Mouse (Mus musculus) forebrain, embryonic 14.5 days (tissue): Measurements from ENCODE around the gene Mlc1. TPM values are rescaled to one million over a fixed set of nuclear protein-coding genes. Genes with fewer than 3 reads are reported as not detected.

Source experiments
- ATAC-seq: fragments of 200-750 bp; cut with Nextera tagmentation; 2 replicates; pipeline ENCODE4 v1.8.0; 2017; ENCODE audit warnings: mild to moderate bottlenecking, moderate library complexity
- DNase-seq: peaks from one replicate; pipeline ENCODE4 v3.0.0-alpha.2; 2015; ENCODE audit warnings: low spot score
- H3K27ac ChIP-seq: fragments of 300-500 bp; sonication (generic); 2 replicates; pipeline ENCODE4 v1.5.1; 2014; ENCODE audit warnings: low read depth, mild to moderate bottlenecking, control low read depth, low read length, moderate library complexity
- H3K27me3 ChIP-seq: fragments of 300-500 bp; sonication (generic); replicated peaks from 2 replicates; pipeline ENCODE4 v1.6.1; 2014; ENCODE audit warnings: low read length, control low read depth, mixed read lengths; ENCODE audit not compliant: control insufficient read depth, insufficient read depth
- H3K36me3 ChIP-seq: fragments of 300-500 bp; sonication (generic); 2 replicates; pipeline ENCODE4 v1.6.1; 2014; ENCODE audit warnings: low read length, control low read depth; ENCODE audit not compliant: control insufficient read depth, insufficient read depth
- H3K4me1 ChIP-seq: fragments of 300-500 bp; sonication (generic); 2 replicates; pipeline ENCODE4 v1.6.1; 2014; ENCODE audit warnings: antibody characterized with exemption, low read length, control low read depth; ENCODE audit not compliant: control insufficient read depth, insufficient read depth
- H3K4me2 ChIP-seq: fragments of 300-500 bp; sonication (generic); 2 replicates; pipeline ENCODE4 v1.6.1; 2014; ENCODE audit warnings: mild to moderate bottlenecking, control low read depth, low read length
- H3K4me3 ChIP-seq: fragments of 300-500 bp; sonication (generic); 2 replicates; pipeline ENCODE4 v1.5.1; 2014; ENCODE audit warnings: low read depth, low read length, control low read depth
- H3K9ac ChIP-seq: fragments of 300-500 bp; sonication (generic); 2 replicates; pipeline ENCODE4 v1.6.1; 2014; ENCODE audit warnings: mild to moderate bottlenecking, low read length, control low read depth, moderate library complexity
- H3K9me3 ChIP-seq: fragments of 300-500 bp; sonication (generic); replicated peaks from 2 replicates; pipeline ENCODE4 v1.6.1; 2016; ENCODE audit warnings: low read length, control low read depth, mixed read lengths; ENCODE audit not compliant: control insufficient read depth
- WGBS: fragments of 180-500 bp; shearing (Covaris S2); extraction: QIAGEN DNeasy Blood & Tissue Kit; methylation state at CpG from one replicate; pipeline ENCODE4 v1.1.7; 2014; 5-methylcytosine and 5-hydroxymethylcytosine counted together
- polyA plus RNA-seq: library from polyadenylated mRNA; unstranded; fragments of >200 nt; fragmentation: Nextera tagmentation; extraction: Ambion mirVana; gene quantifications from 2 replicates; pipeline ENCODE4 v1.2.1, GENCODE M21; 2014

The Mlc1 gene
- polyA plus RNA-seq, 1 experiment from 2014 or later: 20.5 TPM

GRCm38 (mm10) chr15:88951246-88951645 lies 27.6 kb downstream of the Mlc1 start:
- Histone ChIP-seq H3K4me3 (no peak overlapping the region), H3K36me3 (no peaks in the 10 kb centered on the region), H3K9me3 (no peaks in the 10 kb centered on the region), H3K27me3 (no peaks in the 10 kb centered on the region; the same call in 1 of the 2 replicates), H3K27ac (no peak overlapping the region), H3K4me2 (no peak overlapping the region), H3K9ac (no peak overlapping the region), H3K4me1 (no peaks in the 10 kb centered on the region)
- 84% methylated on average over 4 of the region's 4 CpGs for WGBS
- DNase-seq (no peak), ATAC-seq (no peak)

DNA sequence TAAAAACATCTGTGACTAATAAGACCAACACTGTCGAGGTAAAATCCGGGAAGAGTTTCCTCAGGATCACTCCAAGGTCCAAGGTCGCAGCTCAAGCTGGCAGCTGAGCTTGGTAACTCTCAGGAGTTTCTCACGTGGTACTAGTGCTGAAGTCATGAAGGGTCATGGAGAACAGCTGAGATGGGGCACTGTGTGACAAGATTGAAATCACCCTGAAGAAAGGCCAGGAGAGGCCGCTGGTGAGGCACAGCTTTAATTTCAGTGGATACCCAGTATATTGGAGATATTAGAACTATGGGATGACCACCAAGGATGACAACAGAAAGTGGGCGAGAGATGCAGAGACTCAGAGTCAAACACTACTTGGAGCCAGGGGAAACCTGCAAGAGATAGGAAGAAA lies 32.0 kb downstream of the Mlc1 start:
- H3K9ac ChIP-seq: no peak overlapping the region
- DNase-seq (no peak), ATAC-seq (no peak)
- H3K4me3 ChIP-seq: no peak overlapping the region
- no peak overlapping the region for H3K27ac ChIP-seq
- 68% methylated on average over 6 of the region's 6 CpGs for WGBS
- no peak overlapping the region for H3K4me2 ChIP-seq
- H3K36me3 ChIP-seq: no peaks in the 10 kb centered on the region
- H3K9me3 ChIP-seq: no peaks in the 10 kb centered on the region
- no peaks in the 10 kb centered on the region for H3K27me3 ChIP-seq
- H3K4me1 ChIP-seq: no peaks in the 10 kb centered on the region

DNA sequence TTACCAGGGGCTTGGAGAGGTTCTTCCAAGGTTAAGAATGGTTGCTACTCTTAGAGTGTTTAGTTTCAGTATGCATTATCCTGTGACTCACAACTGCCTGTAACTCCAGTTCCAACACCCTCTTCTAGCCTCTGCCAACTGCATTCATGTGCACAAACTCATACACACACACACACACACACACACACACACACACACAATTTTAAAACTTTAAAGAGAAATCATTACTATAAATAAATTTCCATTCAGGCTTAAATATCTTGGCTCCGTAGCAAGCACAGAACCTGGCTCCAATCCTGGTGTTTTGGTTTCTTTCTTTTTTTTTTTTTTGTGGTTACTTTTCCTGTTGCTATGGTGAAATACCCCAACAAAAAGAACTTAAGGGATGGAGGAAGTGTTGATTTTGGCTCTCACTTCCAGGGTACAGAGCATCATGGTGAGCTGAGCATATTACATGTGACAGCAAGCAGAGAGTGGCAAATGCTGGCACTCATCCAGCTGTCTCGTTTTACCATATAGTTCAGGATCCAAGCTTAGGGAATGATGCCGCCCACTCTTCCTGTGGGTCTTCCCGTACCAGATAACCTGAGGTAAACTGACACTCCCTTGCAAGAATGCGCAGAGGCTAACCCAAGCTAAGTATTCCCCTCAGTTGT lies 34.8 kb downstream of the Mlc1 start:
- Histone ChIP-seq H3K9ac (no peak overlapping the region), H3K27ac (no peak overlapping the region), H3K4me2 (no peak overlapping the region), H3K27me3 (no peaks in the 10 kb centered on the region), H3K36me3 (no peaks in the 10 kb centered on the region), H3K4me1 (no peaks in the 10 kb centered on the region), H3K4me3 (no peak overlapping the region), H3K9me3 (no peaks in the 10 kb centered on the region)
- ATAC-seq: no peak
- peak; percentile 18 for DNase-seq
- WGBS: 79% methylated on average over 5 of the region's 5 CpGs

GRCm38 (mm10) chr15:88942783-88943182 lies 36.0 kb downstream of the Mlc1 start:
- Histone ChIP-seq H3K4me3 (no peak overlapping the region), H3K9me3 (no peaks in the 10 kb centered on the region), H3K27me3 (no peaks in the 10 kb centered on the region), H3K36me3 (no peaks in the 10 kb centered on the region), H3K27ac (no peak overlapping the region), H3K4me1 (no peaks in the 10 kb centered on the region), H3K4me2 (no peak overlapping the region), H3K9ac (no peak overlapping the region)
- no peak for ATAC-seq
- 87% methylated on average over 5 of the region's 5 CpGs for WGBS
- no peak for DNase-seq

GRCm38 (mm10) chr15:88937291-88937650 lies 41.5 kb downstream of the Mlc1 start:
- ATAC-seq (no peak), DNase-seq (no peak)
- Histone ChIP-seq H3K4me3 (no peak overlapping the region), H3K27ac (no peak overlapping the region), H3K4me2 (no peak overlapping the region), H3K36me3 (no peaks in the 10 kb centered on the region), H3K27me3 (no peaks in the 10 kb centered on the region), H3K9me3 (no peaks in the 10 kb centered on the region), H3K4me1 (no peaks in the 10 kb centered on the region), H3K9ac (no peak overlapping the region)
- 90% methylated on average over 2 of the region's 2 CpGs for WGBS

GRCm38 (mm10) chr15:88936619-88937290 lies 42.1 kb downstream of the Mlc1 start:
- Histone ChIP-seq H3K9ac (no peak overlapping the region), H3K4me3 (no peak overlapping the region), H3K27me3 (no peaks in the 10 kb centered on the region), H3K4me1 (no peaks in the 10 kb centered on the region), H3K4me2 (no peak overlapping the region), H3K36me3 (no peaks in the 10 kb centered on the region), H3K27ac (no peak overlapping the region), H3K9me3 (no peaks in the 10 kb centered on the region)
- ATAC-seq: no peak
- no peak for DNase-seq
- 80% methylated on average over 6 of the region's 6 CpGs for WGBS

- Histone ChIP-seq H3K36me3 (no peaks in the 10 kb centered on the region), H3K9me3 (no peaks in the 10 kb centered on the region), H3K4me1 (no peaks in the 10 kb centered on the region), H3K27ac (no peak overlapping the region), H3K27me3 (no peaks in the 10 kb centered on the region), H3K4me3 (no peak overlapping the region), H3K4me2 (no peak overlapping the region), H3K9ac (no peak overlapping the region)
- DNase-seq: peak; percentile 25
- no peak for ATAC-seq
- 66% methylated on average over 7 of the region's 7 CpGs for WGBS
Observed at GRCm38 (mm10) chr15:88934141-88934540, 44.7 kb downstream of the Mlc1 start.

GRCm38 (mm10) chr15:88932667-88933066 lies 46.1 kb downstream of the Mlc1 start:
- H3K36me3 ChIP-seq: no peaks in the 10 kb centered on the region
- ATAC-seq (no peak), DNase-seq (no peak)
- no peaks in the 10 kb centered on the region for H3K27me3 ChIP-seq
- no peak overlapping the region for H3K9ac ChIP-seq
- no peaks in the 10 kb centered on the region for H3K4me1 ChIP-seq
- 94% methylated on average over 10 of the region's 10 CpGs for whole genome bisulfite sequencing
- no peaks in the 10 kb centered on the region for H3K9me3 ChIP-seq
- no peak overlapping the region for H3K4me3 ChIP-seq
- no peak overlapping the region for H3K27ac ChIP-seq
- H3K4me2 ChIP-seq: no peak overlapping the region

GRCm38 (mm10) chr15:88921992-88922310 lies 56.9 kb downstream of the Mlc1 start:
- no peak overlapping the region for H3K9ac ChIP-seq

More at GRCm38 (mm10) chr15:88921992-88922310, 56.9 kb downstream of the Mlc1 start:
- Histone ChIP-seq H3K4me1 (no peaks in the 10 kb centered on the region), H3K4me3 (no peak overlapping the region), H3K27ac (no peak overlapping the region), H3K9me3 (no peaks in the 10 kb centered on the region), H3K36me3 (no peaks in the 10 kb centered on the region), H3K27me3 (no peaks in the 10 kb centered on the region), H3K4me2 (no peak overlapping the region)
- 80% methylated on average over 6 of the region's 6 CpGs for WGBS
- ATAC-seq (no peak), DNase-seq (no peak)
